Mouse (Mus musculus) erythroblast, embryonic 14.5 days (primary cell): ENCODE results near the gene Abhd4.

ENCODE experiments used
- GATA1 ChIP-seq: IDR thresholded peaks from 2 replicates; pipeline ENCODE4 v1.6.1; 2012; ENCODE audit warnings: low read length, inconsistent platforms, mixed read lengths
- TAL1 ChIP-seq: IDR thresholded peaks from 3 replicates; pipeline ENCODE4 v1.6.1; 2012; ENCODE audit warnings: low read length, inconsistent platforms, mixed read lengths

DNA sequence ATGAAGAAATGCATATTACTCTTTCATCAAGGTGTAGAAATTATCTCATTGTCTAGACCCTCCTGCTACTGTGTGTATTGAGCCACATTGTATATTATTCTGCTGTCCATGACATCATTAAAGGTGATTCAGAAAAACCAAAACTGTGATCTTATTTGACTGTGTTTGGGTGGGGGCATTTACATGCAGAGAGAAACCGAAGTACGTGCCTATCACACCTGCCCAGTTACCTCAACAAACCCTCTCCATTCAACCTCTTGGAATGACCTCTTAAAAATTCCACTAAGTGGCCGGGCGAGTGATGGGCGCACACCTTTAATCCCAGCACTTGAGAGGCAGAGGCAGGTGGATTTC, 29.9 kb upstream of the Abhd4 start:
- no peak for TF ChIP-seq GATA1
- TF ChIP-seq TAL1 = no peak
